Mouse (Mus musculus): ENCODE data around the gene Sptbn1.

DNA sequence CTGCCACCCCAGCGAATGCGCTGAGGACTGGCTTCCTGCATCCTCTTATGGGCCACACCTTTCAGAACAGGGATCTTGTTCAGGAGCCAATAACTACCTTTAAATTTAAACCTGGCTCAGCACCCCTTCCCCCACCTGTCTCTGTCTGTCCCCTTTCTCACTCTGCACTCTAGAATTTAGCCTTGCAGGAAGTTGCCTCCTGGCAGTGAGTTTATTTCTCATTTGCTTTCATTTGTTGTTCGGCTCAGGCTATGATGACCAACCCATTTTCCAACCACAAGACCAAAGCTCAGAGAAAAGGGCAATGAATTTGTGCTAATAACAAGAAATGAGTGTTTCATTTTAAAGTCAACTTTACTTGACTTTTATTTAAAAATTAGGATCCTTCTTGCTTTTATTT is 77.9 kb downstream of the Sptbn1 start:
- no peak for TF ChIP-seq CTCF (IDR thresholded peaks at IDR 0.05; ENCODE audit: control insufficient read depth, insufficient read depth, low read length)
- no peak for TF ChIP-seq POLR2A (IDR thresholded peaks at IDR 0.05; ENCODE audit: borderline replicate concordance, control insufficient read depth, low read depth, low read length)

Measured in bone marrow, adult 2 months (tissue).